Mouse (Mus musculus) activated CD4-positive, CD25-positive, alpha-beta regulatory T cell (primary cell): ENCODE data around the gene Myo9b. TPM values are rescaled to one million over a fixed set of nuclear protein-coding genes. Genes with fewer than 3 reads are reported as not detected.

Experiments used
- polyA plus RNA-seq, 2 experiments: library from polyadenylated mRNA; unstranded; fragments of 100-300 nt; shearing (Covaris generic); gene quantifications; one replicate each; pipeline ENCODE4 v1.2.1; 2017

The Myo9b gene
- 10 to 100 TPM; 33.9 to 66.3 TPM for polyA plus RNA-seq

GRCm38 (mm10) chr8:71272286-71273150 is at the start of gene Myo9b, which contains the start of gene Haus8:
TSS of gene Myo9b (plus strand) at chr8:71272714.
TSS of gene Haus8 (minus strand) at chr8:71272934.

GRCm38 (mm10) chr8:71366771-71367528 is 94.4 kb downstream of the Myo9b start, which contains the start of gene Use1:
TSS of gene Use1 (plus strand) at chr8:71366848.

GRCm38 (mm10) chr8:71371236-71371848 is 98.8 kb downstream of the Myo9b start, which contains the start of gene Ocel1:
TSS of gene Ocel1 (plus strand) at chr8:71371298.

DNA sequence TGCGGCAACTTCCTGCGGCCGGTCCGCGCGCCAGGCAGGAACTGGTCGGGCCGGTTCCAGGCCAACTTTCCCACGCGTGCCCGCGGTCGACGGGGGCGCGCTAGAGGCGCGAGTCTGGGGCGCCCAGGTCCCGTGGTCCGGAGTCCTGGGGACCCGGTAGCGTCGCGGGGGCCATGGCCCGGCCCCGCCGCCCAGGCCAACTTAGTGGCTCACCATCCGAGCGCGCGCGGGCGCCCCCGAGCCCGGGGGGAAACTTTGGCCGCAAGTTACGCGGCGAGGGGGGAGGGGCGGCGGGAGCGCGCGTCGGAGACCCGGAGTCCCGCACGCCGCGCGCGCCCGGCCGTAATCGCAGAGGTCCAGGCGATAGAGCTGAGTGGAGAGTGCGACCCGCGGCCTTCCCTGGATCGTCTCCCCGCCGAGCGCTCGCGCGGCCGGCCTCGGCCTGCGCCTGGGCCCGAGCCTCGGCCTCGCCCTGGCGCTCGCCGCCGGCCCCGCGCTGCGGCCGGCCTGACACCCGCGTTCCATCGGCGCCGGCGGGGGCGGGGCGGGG is 109.0 kb downstream of the Myo9b start, which contains the start of gene Nr2f6:
Gene Nr2f6, minus strand, starts transcription at position 540 of the 550 bp plus-strand sequence.

GRCm38 (mm10) chr8:71395629-71396028 is 123.1 kb downstream of the Myo9b start, which contains the start of gene Ushbp1:
TSS of gene Ushbp1 (minus strand) at chr8:71395802.

DNA sequence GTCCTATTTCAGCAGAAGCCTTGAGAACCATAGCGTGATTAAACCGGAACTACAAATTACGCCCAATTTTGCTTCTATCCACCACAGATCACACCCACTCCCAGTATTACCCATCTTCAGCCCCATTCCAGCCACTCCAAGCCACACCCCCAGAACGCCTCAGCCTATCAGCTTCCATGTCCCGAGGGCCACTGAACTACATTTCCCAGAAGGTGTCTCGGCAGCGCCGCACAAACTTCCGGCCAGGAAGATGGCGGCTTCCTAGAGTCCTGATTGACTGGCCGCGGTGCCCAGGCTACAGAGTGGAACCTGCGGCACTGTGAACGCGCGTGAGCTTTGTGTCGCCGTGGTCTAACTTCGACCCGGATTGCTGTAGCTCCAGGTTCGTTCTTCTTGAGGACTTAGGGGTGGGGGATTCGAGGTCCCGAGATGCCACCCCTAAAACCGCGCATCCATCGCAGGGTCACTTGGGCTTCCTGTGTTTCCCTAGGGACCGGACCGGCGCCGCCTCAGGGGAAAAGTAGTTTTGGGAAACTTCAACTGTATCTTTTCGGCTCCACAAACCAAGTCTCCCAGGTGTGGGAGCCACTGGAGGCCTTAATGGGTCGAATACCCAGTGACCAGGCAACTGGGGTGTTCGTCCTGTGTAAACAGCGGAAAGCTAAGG is 124.3 kb downstream of the Myo9b start, which contains the start of gene Babam1:
Gene Babam1, plus strand, starts transcription at position 223 of the 667 bp plus-strand sequence.

DNA sequence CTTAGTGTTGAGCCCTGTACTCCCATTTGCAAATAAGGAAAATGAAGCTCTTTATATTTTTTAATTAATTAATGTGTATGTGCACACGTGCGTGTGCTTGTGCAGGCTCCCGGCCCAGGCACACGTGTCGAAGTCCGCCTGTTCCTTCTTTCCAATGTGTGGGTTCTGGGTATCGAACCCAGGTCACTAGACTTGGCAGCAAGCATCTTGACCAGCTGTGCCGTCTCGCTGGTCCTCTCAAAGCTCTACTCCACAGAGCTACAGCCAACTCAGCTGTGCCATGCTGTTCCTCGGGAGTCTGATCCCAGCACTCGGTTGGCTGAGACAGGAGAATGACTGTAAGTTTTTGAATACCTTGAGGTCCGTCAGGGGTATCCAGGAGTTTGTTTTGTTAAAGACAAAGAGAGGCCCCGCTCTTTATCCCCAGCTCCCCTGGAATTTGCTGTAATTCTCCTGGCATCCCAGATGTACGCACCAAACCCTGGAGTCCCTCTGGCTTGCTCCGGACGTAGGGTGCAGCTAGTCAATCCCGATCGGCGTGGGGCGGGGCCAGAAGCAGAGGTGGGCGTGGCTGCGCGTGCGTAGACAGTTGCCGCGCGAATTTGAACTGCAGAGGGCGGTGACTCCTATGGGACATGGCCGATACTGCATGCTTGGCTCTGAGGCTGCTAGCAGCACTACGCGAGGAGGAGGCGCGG is 133.0 kb downstream of the Myo9b start, which contains the start of gene Ankle1:
Gene Ankle1, plus strand, starts transcription at position 610 of the 698 bp plus-strand sequence.

Other genes starting within 250 kb of the Myo9b start
- 10 to 100 TPM; 17.6 to 28.6 TPM for gene Haus8, start 220 bp downstream of the Myo9b start, polyA plus RNA-seq
- 100 to 1,000 TPM; 154 to 223 TPM for gene Use1, start 94.1 kb downstream of the Myo9b start, polyA plus RNA-seq
- gene Ocel1, start 98.6 kb downstream of the Myo9b start, polyA plus RNA-seq = 10 to 100 TPM; 18.3 to 19.4 TPM
- 10 to 100 TPM in 1 of 2 experiments, 1 to 10 TPM in 1; 3.7 to 10.3 TPM for gene Nr2f6, start 109.2 kb downstream of the Myo9b start, polyA plus RNA-seq
- under 1 TPM; 0.12 to 0.38 TPM for gene Ushbp1, start 123.1 kb downstream of the Myo9b start, polyA plus RNA-seq
- gene Babam1, start 124.1 kb downstream of the Myo9b start, polyA plus RNA-seq = 100 to 1,000 TPM; 107 to 109 TPM
- 1 to 10 TPM; 1.8 to 3.7 TPM for gene Ankle1, start 133.3 kb downstream of the Myo9b start, polyA plus RNA-seq
- 100 to 1,000 TPM; 107 to 132 TPM for gene Abhd8, start 190.9 kb downstream of the Myo9b start, polyA plus RNA-seq
- 100 to 1,000 TPM in 1 of 2 experiments, 10 to 100 TPM in 1; 70.1 to 100 TPM for gene Mrpl34, start 192.2 kb downstream of the Myo9b start, polyA plus RNA-seq
- 100 to 1,000 TPM; 100 to 120 TPM for gene Dda1, start 196.5 kb downstream of the Myo9b start, polyA plus RNA-seq
- gene Ano8, start 213.2 kb downstream of the Myo9b start, polyA plus RNA-seq = 10 to 100 TPM in 1 of 2 experiments, 1 to 10 TPM in 1; 8.5 to 17.4 TPM
- gene Gtpbp3, start 215.4 kb downstream of the Myo9b start, polyA plus RNA-seq = 1 to 10 TPM; 4.2 to 7.7 TPM
- gene Plvap, start 239.0 kb downstream of the Myo9b start, polyA plus RNA-seq = under 1 TPM in 1 of 2 experiments, not detected in 1; 0.13 TPM